Mouse (Mus musculus): Measurements from ENCODE around the gene Npr2. TPM values are rescaled to one million over a fixed set of nuclear protein-coding genes. Genes with fewer than 3 reads are reported as not detected.
"Not testable (repeated sequence)": the region's sequence is repeated elsewhere in the genome, so short reads cannot be mapped to it uniquely, and the experiment has no call there.

Gene Npr2
- polyA plus RNA-seq, 1 experiment from 2014 or later = 9.1 TPM

DNA sequence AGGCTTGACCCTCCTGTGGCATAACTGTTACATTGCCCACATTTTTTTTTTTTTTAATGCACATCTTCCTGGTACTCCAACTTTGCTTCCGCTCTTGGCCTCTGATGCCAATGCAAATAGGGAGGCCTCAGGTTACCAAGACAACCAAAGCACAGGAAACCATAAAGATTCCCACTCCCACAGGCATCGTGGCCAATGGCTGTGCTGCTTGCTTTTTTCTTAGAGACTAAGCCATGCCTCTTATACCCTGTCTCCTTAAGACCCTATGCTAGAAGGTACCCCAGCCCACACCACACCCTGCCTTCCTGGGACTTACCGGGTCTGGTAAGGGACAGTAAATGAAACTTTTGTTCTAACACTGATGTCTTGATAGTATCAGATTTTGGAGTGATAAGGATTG is 38.3 kb upstream of the Npr2 start:
- no peak overlapping the region for H3K4me2 ChIP-seq (replicated peaks; ENCODE audit: low read depth, low read length)
- peaks cover 7% of the 10 kb centered on the region; the same call in 1 of the 2 replicates for H3K4me1 ChIP-seq (ENCODE audit: insufficient read depth, low read length)
- no peaks in the 10 kb centered on the region for H3K9me3 ChIP-seq (ENCODE audit: low read length)
- no peaks in the 10 kb centered on the region for H3K27me3 ChIP-seq (ENCODE audit: insufficient read depth, low read length)
- no peak overlapping the region for H3K4me3 ChIP-seq (ENCODE audit: low read length)
- H3K27ac ChIP-seq (ENCODE audit: low read length) = no peak overlapping the region
- no peak overlapping the region for H3K9ac ChIP-seq (replicated peaks; ENCODE audit: low read length)
- H3K36me3 ChIP-seq (ENCODE audit: insufficient read depth, low read length) = no peaks in the 10 kb centered on the region
- 34% methylated on average over 3 of the region's 3 CpGs for WGBS
- no peak for ATAC-seq (ENCODE audit: low FRiP score, low TSS enrichment)

DNA sequence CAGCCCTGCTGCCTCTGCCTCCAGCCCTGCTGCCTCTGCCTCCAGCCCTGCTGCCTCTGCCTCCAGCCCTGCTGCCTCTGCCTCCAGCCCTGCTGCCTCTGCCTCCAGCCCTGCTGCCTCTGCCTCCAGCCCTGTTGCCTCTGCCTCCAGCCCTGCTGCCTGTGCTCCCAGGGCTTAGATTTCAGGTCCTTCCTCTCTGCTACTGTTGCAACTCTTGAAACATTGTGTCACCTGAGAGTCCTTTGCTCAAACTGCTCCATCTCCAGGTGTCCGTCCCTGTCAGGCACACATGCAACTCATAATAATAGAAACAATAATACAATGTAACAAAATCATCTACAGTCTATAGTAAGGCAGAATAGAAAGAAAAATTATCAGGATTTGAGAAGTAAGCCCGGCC is 35.1 kb upstream of the Npr2 start:
- H3K27me3 ChIP-seq (ENCODE audit: insufficient read depth, low read length); ATAC-seq (ENCODE audit: low FRiP score, low TSS enrichment); H3K4me3 ChIP-seq (ENCODE audit: low read length); H3K4me2 ChIP-seq (replicated peaks; ENCODE audit: low read depth, low read length); H3K4me1 ChIP-seq (ENCODE audit: insufficient read depth, low read length); H3K36me3 ChIP-seq (ENCODE audit: insufficient read depth, low read length); H3K9ac ChIP-seq (replicated peaks; ENCODE audit: low read length); H3K9me3 ChIP-seq (ENCODE audit: low read length); H3K27ac ChIP-seq (ENCODE audit: low read length): not testable (repeated sequence)
- WGBS = 76% methylated on average over 2 of the region's 2 CpGs

DNA sequence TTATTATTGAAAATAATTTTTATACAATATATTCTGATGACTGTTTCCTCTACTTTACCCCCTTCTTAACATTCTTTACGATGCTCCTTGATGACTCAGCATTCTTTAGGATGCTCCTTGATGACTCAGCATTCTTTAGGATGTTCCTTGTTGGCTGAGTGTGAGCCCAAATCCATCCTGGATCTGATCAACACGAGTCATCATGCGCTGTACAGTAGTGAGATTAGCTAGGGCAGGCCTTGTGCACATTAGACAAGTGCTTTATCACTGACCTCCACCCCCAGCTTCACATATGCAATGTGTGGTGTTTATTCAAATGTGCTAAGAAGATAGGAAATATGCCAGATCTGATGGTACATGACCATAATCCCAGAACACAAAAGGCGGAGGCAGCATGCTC is 33.5 kb upstream of the Npr2 start:
- H3K36me3 ChIP-seq (ENCODE audit: insufficient read depth, low read length) = no peaks in the 10 kb centered on the region
- WGBS = 83% methylated on average over 4 of the region's 4 CpGs
- no peaks in the 10 kb centered on the region for H3K27me3 ChIP-seq (ENCODE audit: insufficient read depth, low read length)
- peaks cover 4% of the 10 kb centered on the region; the same call in 1 of the 2 replicates for H3K4me1 ChIP-seq (ENCODE audit: insufficient read depth, low read length)
- no peak overlapping the region for H3K27ac ChIP-seq (ENCODE audit: low read length)
- no peak overlapping the region for H3K9ac ChIP-seq (replicated peaks; ENCODE audit: low read length)
- no peak overlapping the region for H3K4me3 ChIP-seq (ENCODE audit: low read length)
- no peak for ATAC-seq (ENCODE audit: low FRiP score, low TSS enrichment)
- no peak overlapping the region for H3K4me2 ChIP-seq (replicated peaks; ENCODE audit: low read depth, low read length)
- H3K9me3 ChIP-seq (ENCODE audit: low read length) = no peaks in the 10 kb centered on the region

DNA sequence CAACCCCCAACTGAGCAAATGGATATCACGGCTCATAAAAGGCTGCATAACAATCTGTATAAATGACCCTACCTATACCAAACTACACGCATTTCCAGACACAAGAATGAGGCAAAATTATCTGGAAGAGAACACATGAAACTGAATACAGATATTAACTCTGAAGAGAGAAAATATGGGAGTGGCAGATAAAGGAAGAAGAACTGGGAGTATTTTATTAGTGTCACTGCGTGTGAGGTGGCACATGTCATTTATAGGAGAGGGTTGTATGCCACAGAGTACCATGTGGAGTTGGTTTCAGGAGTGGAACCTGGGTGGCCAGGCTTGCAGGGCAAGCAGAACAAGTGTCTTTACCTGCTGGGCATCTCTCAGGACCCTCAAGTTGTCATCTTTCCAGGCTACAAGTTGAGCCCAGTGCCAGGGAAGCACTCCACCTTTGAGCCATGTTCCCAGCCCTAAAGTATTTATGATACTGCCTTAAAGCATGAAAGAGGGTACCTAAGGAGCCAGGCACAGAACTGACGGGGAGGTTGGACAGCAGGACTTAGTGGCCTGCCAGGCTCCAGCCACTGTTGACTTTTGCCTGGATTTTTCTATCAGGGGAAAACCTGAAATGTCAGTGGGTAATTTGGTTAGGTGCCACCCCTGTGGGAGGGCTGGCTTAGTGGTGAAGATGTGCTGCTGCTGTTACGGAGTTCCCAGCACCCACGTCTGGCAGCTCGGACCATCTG is 32.9 kb upstream of the Npr2 start:
- 84% methylated on average over 7 of the region's 7 CpGs for WGBS
- H3K27me3 ChIP-seq (ENCODE audit: insufficient read depth, low read length) = no peaks in the 10 kb centered on the region
- no peaks in the 10 kb centered on the region for H3K4me1 ChIP-seq (ENCODE audit: insufficient read depth, low read length)
- no peaks in the 10 kb centered on the region for H3K36me3 ChIP-seq (ENCODE audit: insufficient read depth, low read length)
- ATAC-seq (ENCODE audit: low FRiP score, low TSS enrichment) = no peak
- H3K4me2 ChIP-seq (replicated peaks; ENCODE audit: low read depth, low read length) = no peak overlapping the region
- H3K9ac ChIP-seq (replicated peaks; ENCODE audit: low read length) = no peak overlapping the region
- H3K4me3 ChIP-seq (ENCODE audit: low read length) = no peak overlapping the region
- H3K27ac ChIP-seq (ENCODE audit: low read length) = no peak overlapping the region
- no peaks in the 10 kb centered on the region for H3K9me3 ChIP-seq (ENCODE audit: low read length)

DNA sequence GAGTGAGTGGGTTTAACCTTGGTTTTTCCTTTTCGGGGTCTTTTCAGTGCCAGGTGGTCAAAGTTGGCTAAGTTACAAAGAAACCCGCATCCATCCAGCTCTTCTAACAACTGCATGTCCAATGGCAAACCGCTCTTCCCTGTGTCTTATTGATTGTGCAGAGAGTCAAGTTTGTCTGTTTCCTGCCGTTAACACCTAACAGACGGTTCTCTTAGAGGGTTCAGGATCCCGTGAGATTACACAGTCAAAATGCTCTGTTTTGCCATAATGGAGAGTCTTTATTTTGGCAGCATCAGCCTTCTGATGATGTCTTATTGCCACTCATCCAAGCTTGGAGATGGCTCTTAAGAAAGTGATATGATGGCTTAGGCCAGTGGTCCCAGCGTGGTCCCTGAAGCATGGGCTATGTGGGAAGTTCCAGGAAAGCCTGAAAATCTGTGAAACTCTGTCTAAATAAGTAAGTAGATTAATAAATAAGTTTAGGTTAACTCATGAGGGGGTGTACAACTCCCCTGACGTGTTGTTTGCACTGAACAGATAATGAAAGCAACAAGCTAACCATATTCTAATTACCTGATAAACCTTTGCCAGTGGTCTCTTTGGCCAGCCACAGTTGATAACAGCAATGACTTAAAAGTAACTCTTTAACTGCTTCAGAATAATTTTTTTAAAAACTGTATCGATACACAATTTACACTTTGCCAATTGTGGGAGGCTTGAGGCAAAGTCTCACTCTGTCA is 31.4 kb upstream of the Npr2 start:
- WGBS = 77% methylated on average over 9 of the region's 9 CpGs
- ATAC-seq (ENCODE audit: low FRiP score, low TSS enrichment) = no peak
- no peaks in the 10 kb centered on the region for H3K27me3 ChIP-seq (ENCODE audit: insufficient read depth, low read length)

DNA sequence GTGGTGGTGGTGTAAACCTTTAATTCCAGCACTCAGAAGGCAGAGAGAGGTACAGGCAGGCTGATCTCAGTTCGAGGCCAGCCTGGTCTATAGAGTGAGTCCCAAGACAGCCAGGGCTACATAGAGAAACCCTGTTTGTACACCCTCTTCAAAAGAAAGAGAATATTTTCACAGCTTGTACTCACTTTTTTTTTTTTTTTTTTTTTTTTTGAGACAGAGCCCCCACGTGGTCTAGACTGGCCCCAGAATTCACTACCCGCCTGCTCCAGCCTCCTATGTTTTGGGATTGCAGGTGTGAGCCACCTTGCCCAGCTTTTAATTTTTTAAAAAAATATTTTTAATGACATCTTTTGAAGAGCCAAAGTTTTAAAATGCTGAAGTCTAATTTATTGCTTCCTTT is 27.6 kb upstream of the Npr2 start:
- Histone ChIP-seq H3K27me3 (ENCODE audit: insufficient read depth, low read length) (no peaks in the 10 kb centered on the region), H3K27ac (ENCODE audit: low read length) (no peak overlapping the region), H3K4me3 (ENCODE audit: low read length) (no peak overlapping the region), H3K4me2 (replicated peaks; ENCODE audit: low read depth, low read length) (no peak overlapping the region), H3K4me1 (ENCODE audit: insufficient read depth, low read length) (no peaks in the 10 kb centered on the region), H3K9ac (replicated peaks; ENCODE audit: low read length) (no peak overlapping the region), H3K9me3 (ENCODE audit: low read length) (no peaks in the 10 kb centered on the region), H3K36me3 (ENCODE audit: insufficient read depth, low read length) (no peaks in the 10 kb centered on the region)
- no peak for ATAC-seq (ENCODE audit: low FRiP score, low TSS enrichment)
- 75% methylated on average over 3 of the region's 3 CpGs for whole genome bisulfite sequencing

More for the DNA sequence above, 31.4 kb upstream of the Npr2 start:
- no peak overlapping the region for H3K27ac ChIP-seq (ENCODE audit: low read length)
- no peak overlapping the region for H3K9ac ChIP-seq (replicated peaks; ENCODE audit: low read length)
- H3K36me3 ChIP-seq (ENCODE audit: insufficient read depth, low read length) = no peaks in the 10 kb centered on the region
- no peaks in the 10 kb centered on the region for H3K4me1 ChIP-seq (ENCODE audit: insufficient read depth, low read length)
- no peak overlapping the region for H3K4me2 ChIP-seq (replicated peaks; ENCODE audit: low read depth, low read length)
- H3K4me3 ChIP-seq (ENCODE audit: low read length) = no peak overlapping the region
- H3K9me3 ChIP-seq (ENCODE audit: low read length) = no peaks in the 10 kb centered on the region

DNA sequence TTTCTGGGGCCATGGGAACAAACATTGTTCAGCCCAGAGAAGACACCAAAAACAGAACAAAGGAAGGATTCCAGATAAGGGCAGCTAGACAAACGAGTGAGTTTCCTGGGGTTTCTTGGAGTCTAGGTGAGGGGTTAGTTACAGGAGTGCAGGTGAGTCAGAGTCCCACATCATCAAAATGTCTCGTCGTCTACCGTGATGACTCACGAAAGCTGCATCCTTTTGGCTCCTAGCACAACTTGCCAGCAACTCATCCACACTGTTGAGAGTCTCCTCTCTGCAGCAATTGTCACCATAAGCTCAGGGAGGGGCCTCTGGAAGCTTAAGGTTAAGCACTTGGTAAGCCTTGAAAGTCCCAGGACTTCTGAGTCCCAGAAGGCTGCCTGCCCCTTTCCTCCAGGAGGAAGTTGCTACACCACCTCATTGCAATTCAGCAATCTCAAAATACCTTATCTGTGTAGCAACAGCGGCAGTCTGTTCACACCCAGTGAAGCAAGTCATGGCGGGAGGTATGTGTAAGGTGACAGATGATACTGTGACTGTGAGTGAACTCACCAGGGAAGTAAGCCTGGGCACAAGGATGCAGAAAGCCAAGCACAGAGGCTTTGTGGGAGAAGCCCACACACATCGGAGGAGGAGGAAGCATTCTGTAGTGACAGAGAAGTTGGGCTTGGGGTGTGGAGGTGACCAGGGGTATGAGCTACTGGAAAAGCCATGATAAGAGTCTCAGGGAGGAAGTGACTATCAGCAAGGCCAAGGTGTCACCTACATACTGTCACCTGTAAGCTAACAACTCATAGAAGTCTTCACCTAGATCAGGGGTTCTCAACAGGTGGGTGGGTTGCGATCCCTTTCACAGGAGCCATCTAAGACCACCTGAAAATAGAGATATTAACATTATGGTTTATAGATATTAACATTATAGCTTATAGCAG is 26.7 kb upstream of the Npr2 start:
- 66% methylated on average over 9 of the region's 9 CpGs for WGBS
- Histone ChIP-seq H3K4me2 (replicated peaks; ENCODE audit: low read depth, low read length) (no peak overlapping the region), H3K4me1 (ENCODE audit: insufficient read depth, low read length) (no peaks in the 10 kb centered on the region), H3K4me3 (ENCODE audit: low read length) (no peak overlapping the region), H3K9ac (replicated peaks; ENCODE audit: low read length) (no peak overlapping the region), H3K27ac (ENCODE audit: low read length) (no peak overlapping the region), H3K9me3 (ENCODE audit: low read length) (no peaks in the 10 kb centered on the region), H3K36me3 (ENCODE audit: insufficient read depth, low read length) (no peaks in the 10 kb centered on the region), H3K27me3 (ENCODE audit: insufficient read depth, low read length) (no peaks in the 10 kb centered on the region)
- no peak for ATAC-seq (ENCODE audit: low FRiP score, low TSS enrichment)

DNA sequence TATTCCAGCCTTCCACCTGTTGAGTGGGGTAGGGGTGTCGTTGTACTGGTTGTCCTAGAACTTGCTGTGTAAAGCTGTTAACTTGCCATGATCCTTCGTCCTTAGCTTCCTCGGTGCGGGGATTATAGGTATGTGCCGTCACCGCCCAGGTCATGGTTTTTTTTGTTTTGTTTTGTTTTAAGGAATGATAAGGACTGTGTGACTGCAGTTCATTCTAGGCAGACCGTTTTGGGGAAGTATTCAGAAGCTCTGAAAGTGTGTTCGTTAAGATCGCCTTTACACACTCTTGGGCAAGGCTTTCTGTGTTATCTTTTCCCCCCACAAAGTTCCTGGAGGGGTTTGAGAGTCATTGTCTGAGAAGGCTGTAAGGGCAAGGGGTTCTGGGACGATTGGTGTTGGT is 19.2 kb upstream of the Npr2 start:
- Histone ChIP-seq H3K36me3 (ENCODE audit: insufficient read depth, low read length) (no peaks in the 10 kb centered on the region), H3K27me3 (ENCODE audit: insufficient read depth, low read length) (no peaks in the 10 kb centered on the region), H3K9me3 (ENCODE audit: low read length) (no peaks in the 10 kb centered on the region), H3K4me2 (replicated peaks; ENCODE audit: low read depth, low read length) (no peak overlapping the region), H3K4me1 (ENCODE audit: insufficient read depth, low read length) (no peaks in the 10 kb centered on the region), H3K4me3 (ENCODE audit: low read length) (no peak overlapping the region), H3K9ac (replicated peaks; ENCODE audit: low read length) (no peak overlapping the region), H3K27ac (ENCODE audit: low read length) (no peak overlapping the region)
- 72% methylated on average over 10 of the region's 10 CpGs for WGBS
- ATAC-seq (ENCODE audit: low FRiP score, low TSS enrichment) = no peak

DNA sequence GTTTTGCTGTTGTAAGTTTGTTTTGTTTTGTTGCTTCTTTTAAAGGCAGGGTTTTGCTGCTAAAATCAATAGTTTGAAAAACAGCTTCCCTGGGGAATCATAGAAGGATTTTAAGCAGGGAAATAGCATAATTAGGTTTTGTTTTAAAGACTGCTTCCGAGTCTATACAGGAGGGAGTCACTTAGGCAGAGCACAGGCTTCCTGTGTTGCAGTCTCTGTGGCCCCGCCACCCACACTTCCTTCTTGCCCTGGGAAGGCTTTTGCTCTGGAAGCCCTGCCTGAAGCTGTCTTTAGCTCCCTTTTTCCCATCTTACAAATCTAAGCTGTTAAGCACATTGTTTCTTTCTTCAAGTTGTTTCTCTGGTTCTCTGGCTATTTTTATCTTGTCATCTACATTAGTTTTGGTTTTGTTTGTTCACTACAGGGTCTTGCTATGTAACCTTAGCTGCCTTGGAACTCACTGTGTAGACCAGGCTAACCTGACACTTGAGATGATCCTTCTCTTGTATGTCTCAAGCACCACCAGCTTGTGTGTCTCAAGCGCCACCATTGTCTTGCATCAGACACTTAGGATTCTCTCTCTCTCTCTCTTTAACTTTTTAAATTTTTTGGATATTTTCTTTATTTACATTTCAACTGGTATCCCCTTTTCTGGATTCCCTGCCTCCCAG is 18.5 kb upstream of the Npr2 start:
- no peak for ATAC-seq (ENCODE audit: low FRiP score, low TSS enrichment)
- no peaks in the 10 kb centered on the region for H3K9me3 ChIP-seq (ENCODE audit: low read length)

More for the DNA sequence above, 18.5 kb upstream of the Npr2 start:
- no peaks in the 10 kb centered on the region for H3K36me3 ChIP-seq (ENCODE audit: insufficient read depth, low read length)
- 64% methylated on average over 3 of the region's 3 CpGs for WGBS
- no peak overlapping the region for H3K9ac ChIP-seq (replicated peaks; ENCODE audit: low read length)
- H3K4me2 ChIP-seq (replicated peaks; ENCODE audit: low read depth, low read length) = no peak overlapping the region
- H3K27me3 ChIP-seq (ENCODE audit: insufficient read depth, low read length) = no peaks in the 10 kb centered on the region
- no peaks in the 10 kb centered on the region for H3K4me1 ChIP-seq (ENCODE audit: insufficient read depth, low read length)
- H3K4me3 ChIP-seq (ENCODE audit: low read length) = no peak overlapping the region
- H3K27ac ChIP-seq (ENCODE audit: low read length) = no peak overlapping the region
